Mouse (Mus musculus) liver, embryonic 12.5 days (tissue): ENCODE measurements at regions not wholly inside any gene's neighbourhood (a gene's known extent, or its start where the extent isn't known, plus 50 kb on each side); places are given as distances from the start of the nearest gene placed in this dataset.

Source experiments
- ATAC-seq: fragments of 200-750 bp; cut with Nextera tagmentation; 2 replicates; pipeline ENCODE4 v1.8.0; 2017; ENCODE audit warnings: moderate number of reproducible peaks, mild to moderate bottlenecking, moderate library complexity
- H3K27ac ChIP-seq: fragments of 300-500 bp; sonication (generic); 2 replicates; pipeline ENCODE4 v1.5.1; 2016; ENCODE audit warnings: mild to moderate bottlenecking
- H3K27me3 ChIP-seq: fragments of 300-500 bp; sonication (generic); replicated peaks from 2 replicates; pipeline ENCODE4 v1.6.1; 2016; ENCODE audit warnings: mild to moderate bottlenecking, moderate library complexity
- H3K36me3 ChIP-seq: fragments of 300-500 bp; sonication (generic); 2 replicates; pipeline ENCODE4 v1.6.1; 2016; ENCODE audit warnings: mild to moderate bottlenecking, moderate library complexity
- H3K4me1 ChIP-seq: fragments of 300-500 bp; sonication (generic); 2 replicates; pipeline ENCODE4 v1.6.1; 2016
- H3K4me2 ChIP-seq: fragments of 300-500 bp; sonication (generic); 2 replicates; pipeline ENCODE4 v1.6.1; 2016; ENCODE audit warnings: mild to moderate bottlenecking, moderate library complexity
- H3K4me3 ChIP-seq: fragments of 300-500 bp; sonication (generic); 2 replicates; pipeline ENCODE4 v1.5.1; 2016; ENCODE audit warnings: mild to moderate bottlenecking, moderate library complexity
- H3K9ac ChIP-seq: fragments of 300-500 bp; sonication (generic); 2 replicates; pipeline ENCODE4 v1.6.1; 2016; ENCODE audit warnings: mild to moderate bottlenecking, moderate library complexity
- H3K9me3 ChIP-seq: fragments of 300-500 bp; sonication (generic); replicated peaks from 2 replicates; pipeline ENCODE4 v1.6.1; 2016; ENCODE audit warnings: mild to moderate bottlenecking, moderate library complexity
- WGBS: fragments of 180-500 bp; shearing (Covaris S2); methylation state at CpG from one replicate; pipeline ENCODE4 v1.1.7; 2016; ENCODE audit not compliant: insufficient replicate concordance; 5-methylcytosine and 5-hydroxymethylcytosine counted together

DNA sequence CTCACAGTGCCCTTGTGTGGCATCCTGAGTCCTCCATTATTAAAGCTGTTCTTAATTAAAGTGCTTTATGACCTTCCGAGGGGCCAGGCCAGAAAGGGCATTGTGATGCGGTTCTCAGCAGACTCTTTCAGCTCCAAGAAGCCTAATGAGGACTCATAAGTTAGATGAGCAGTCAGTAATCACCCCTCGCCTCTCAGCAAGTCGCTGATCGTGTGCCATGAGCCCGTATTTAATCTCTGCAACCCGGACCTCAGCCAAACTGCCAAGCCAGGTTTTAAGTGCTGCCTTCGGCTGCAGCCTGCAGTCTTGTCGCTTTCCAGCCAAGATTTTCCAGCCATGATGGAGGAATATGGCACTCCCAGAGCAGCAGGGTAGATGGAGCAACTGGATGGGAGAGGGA is 56.1 kb upstream of the Rbfox1 start:
- Histone ChIP-seq H3K4me3 (no peak overlapping the region), H3K9ac (no peak overlapping the region), H3K4me1 (no peaks in the 10 kb centered on the region), H3K36me3 (no peaks in the 10 kb centered on the region), H3K9me3 (peaks cover 9% of the 10 kb centered on the region; the same call in 1 of the 2 replicates), H3K4me2 (no peak overlapping the region), H3K27ac (no peak overlapping the region), H3K27me3 (no peaks in the 10 kb centered on the region)
- no peak for ATAC-seq
- WGBS = 60% methylated on average over 9 of the region's 9 CpGs

DNA sequence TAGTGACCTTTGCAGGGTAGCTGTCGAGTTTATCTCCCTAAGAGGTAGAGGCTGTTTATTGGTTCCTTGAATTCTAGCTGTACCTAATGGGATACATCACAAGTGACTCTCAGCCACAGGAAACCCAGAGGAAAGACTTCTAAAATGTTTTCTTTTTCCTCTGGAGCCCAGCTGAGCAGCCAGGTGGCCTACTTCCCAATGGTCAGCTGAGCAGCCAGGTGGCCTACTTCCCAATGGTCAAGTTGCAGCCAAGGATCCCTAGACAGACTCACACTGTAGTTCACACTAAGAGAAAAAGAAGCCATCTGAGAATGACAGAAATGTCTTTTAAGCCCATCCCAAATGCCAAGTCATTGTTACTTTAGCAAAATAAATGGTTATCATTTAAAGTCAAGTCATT is 61.8 kb upstream of the Rbfox1 start:
- H3K4me2 ChIP-seq = no peak overlapping the region
- no peak overlapping the region for H3K4me3 ChIP-seq
- WGBS = 17% methylated on average over 1 of the region's 1 CpGs
- ATAC-seq = no peak
- no peak overlapping the region for H3K9ac ChIP-seq
- H3K27ac ChIP-seq = no peak overlapping the region
- H3K4me1 ChIP-seq = no peaks in the 10 kb centered on the region
- no peaks in the 10 kb centered on the region for H3K27me3 ChIP-seq
- H3K36me3 ChIP-seq = no peaks in the 10 kb centered on the region
- H3K9me3 ChIP-seq = no peaks in the 10 kb centered on the region; the same call in 1 of the 2 replicates

DNA sequence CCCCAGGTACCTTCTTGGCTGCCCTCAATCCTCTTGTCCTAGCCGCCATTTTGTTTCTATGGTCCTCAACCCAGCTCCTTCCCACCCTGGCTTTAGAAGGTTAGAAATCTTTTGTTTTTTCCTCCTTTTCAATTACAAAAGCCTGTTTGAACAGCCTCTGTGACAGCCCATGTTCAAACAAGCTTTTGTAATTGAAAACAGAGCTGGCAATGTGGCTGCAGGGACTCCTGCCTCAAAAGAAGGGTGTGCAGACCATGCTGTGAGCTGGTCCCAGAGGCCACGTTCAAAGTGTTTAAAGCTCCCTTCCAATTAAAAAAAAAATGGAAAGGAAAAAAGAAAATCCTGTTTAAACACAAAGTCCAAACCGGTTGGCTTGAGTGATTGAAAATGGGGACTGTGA is 68.0 kb upstream of the Rbfox1 start:
- Histone ChIP-seq H3K27me3 (no peaks in the 10 kb centered on the region), H3K27ac (no peak overlapping the region), H3K4me2 (no peak overlapping the region), H3K4me3 (no peak overlapping the region), H3K4me1 (no peaks in the 10 kb centered on the region), H3K9me3 (no peaks in the 10 kb centered on the region), H3K36me3 (no peaks in the 10 kb centered on the region), H3K9ac (no peak overlapping the region)
- ATAC-seq = no peak
- 38% methylated on average over 3 of the region's 3 CpGs for WGBS

DNA sequence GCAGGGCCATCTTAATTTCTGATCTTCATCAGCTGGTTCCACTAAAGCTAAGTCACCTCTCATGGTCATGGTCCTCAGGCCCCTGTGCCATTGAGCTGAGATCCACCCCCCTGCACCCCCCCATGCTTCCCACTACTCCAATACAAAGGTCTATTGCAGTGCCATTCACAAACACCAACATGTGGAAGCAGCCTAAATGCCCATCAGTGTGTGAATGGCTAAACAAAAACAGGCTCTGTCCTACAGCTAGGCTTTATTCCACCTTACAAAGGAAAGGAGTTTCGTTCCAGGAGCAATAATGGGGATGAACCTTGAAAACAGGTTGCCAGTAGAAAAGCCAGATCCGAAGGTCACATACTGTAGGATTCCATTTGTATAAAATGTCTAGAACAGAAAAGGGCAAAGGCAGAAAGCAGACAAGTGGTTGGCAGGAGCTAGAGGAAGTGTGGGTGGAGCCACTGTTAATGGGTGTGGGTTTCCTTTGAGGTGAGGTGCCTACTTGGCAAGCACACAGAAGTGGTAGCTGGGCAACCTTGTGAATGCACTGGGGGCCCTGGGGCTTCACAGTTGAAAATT is 72.8 kb upstream of the Rbfox1 start:
- Histone ChIP-seq H3K36me3 (no peaks in the 10 kb centered on the region), H3K4me1 (no peaks in the 10 kb centered on the region), H3K9me3 (no peaks in the 10 kb centered on the region), H3K27me3 (no peaks in the 10 kb centered on the region), H3K4me3 (no peak overlapping the region), H3K4me2 (no peak overlapping the region), H3K27ac (no peak overlapping the region), H3K9ac (no peak overlapping the region)
- 57% methylated on average over 2 of the region's 2 CpGs for WGBS
- ATAC-seq = no peak

DNA sequence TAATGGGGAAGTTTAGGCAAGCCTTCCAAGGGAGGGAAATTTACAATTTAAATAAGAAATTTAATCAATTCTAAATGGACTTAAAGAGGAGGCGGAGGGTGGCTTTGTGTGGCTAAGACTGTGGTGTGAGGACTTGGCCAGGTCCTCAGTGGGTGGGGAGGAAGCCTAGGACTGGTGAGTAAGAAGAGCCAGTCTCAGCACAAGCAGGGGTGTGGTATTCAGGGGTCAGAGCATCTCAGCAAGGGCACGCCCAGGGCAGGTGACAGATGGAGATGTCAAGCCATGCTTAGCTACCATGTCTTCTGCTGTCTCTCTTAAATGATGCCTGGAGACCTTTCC is 73.5 kb upstream of the Rbfox1 start:
- no peaks in the 10 kb centered on the region for H3K27me3 ChIP-seq
- no peaks in the 10 kb centered on the region for H3K36me3 ChIP-seq
- 44% methylated on average over 2 of the region's 2 CpGs for WGBS
- H3K9me3 ChIP-seq = no peaks in the 10 kb centered on the region
- no peak for ATAC-seq
- H3K4me3 ChIP-seq = no peak overlapping the region
- no peak overlapping the region for H3K27ac ChIP-seq
- no peaks in the 10 kb centered on the region for H3K4me1 ChIP-seq
- no peak overlapping the region for H3K4me2 ChIP-seq
- H3K9ac ChIP-seq = no peak overlapping the region

DNA sequence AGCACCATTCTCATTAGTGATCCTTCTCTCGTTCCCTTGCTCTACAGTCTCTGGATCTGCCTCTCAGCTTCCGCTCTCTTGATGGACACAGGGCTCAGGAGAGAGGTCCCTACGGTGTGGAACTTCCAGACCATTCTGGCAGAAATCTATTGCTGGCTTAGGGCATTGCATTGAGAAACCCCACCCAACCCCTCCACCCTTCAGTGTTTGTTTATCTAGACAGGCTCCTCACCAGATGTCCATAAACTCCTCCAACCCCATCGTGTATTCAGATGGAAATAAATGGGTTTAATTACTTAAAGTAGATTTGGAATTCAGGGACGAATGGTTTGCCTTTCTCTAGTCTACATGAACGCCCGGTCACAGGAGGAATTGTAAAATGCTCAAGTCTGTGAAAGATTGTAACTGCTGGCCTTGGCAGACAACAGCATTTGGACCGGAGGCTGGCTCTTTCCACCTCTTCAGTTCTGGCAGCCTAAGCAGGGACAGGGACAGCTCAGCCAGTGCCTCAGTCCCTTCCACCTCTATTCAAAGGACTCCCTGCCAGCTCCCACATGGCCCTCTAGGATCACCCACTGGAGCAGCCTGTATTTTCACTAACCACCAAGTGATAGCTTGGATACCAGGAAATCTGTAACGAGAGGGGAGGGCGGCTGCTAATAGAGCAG is 74.0 kb upstream of the Rbfox1 start:
- Histone ChIP-seq H3K36me3 (no peaks in the 10 kb centered on the region), H3K27ac (no peak overlapping the region), H3K4me1 (no peaks in the 10 kb centered on the region), H3K9me3 (no peaks in the 10 kb centered on the region), H3K27me3 (no peaks in the 10 kb centered on the region), H3K4me3 (no peak overlapping the region), H3K9ac (no peak overlapping the region), H3K4me2 (no peak overlapping the region)
- WGBS = 42% methylated on average over 10 of the region's 10 CpGs
- ATAC-seq = no peak

DNA sequence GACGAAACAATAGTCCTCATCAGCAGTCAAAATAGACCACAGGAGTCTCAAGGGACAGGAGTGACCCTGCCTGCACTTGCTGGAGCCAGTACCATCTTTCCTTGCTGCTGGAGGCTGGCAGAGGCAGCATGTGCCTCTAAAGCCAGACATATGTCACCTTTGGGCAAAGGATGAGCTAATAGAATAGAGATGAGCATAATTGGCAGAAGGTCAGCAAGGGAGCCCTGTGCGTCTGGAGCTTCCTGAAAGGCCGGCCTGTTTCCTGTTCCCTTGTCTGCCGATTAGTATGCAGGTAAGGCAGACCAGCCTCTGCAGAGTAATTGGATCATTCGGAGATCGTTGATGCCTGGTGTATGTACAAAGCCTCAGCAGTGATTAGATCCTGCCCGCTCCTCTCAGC is 87.0 kb upstream of the Rbfox1 start:
- Histone ChIP-seq H3K27me3 (no peaks in the 10 kb centered on the region), H3K36me3 (no peaks in the 10 kb centered on the region), H3K27ac (no peak overlapping the region), H3K4me1 (no peaks in the 10 kb centered on the region), H3K4me3 (no peak overlapping the region), H3K9me3 (0 out of 2 replicates have a peak, but pooled peaks cover 2% of the 10 kb centered on the region), H3K9ac (no peak overlapping the region), H3K4me2 (no peak overlapping the region)
- no peak for ATAC-seq
- WGBS = 51% methylated on average over 7 of the region's 7 CpGs

DNA sequence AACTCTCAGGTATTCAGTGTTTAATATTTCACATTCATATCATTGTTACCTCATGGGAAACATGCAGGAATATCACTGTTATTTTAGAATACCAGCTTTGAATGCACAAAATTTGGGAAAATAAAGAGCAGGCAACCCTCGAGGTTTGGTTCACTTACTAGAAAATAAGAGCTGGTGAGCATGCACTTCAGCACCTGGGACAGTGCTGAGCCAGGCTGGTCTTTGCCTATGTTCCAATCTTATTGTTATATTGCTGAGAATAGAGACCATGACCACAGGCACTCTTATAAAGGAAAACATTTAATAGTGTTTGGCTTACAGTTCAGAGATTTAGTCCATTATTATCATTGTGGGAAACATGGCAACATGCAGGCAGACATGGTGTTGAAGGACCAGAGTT is 92.9 kb upstream of the Rbfox1 start:
- ATAC-seq = no peak
- Histone ChIP-seq H3K27ac (no peak overlapping the region), H3K9ac (no peak overlapping the region), H3K4me1 (no peaks in the 10 kb centered on the region), H3K4me2 (no peak overlapping the region), H3K36me3 (no peaks in the 10 kb centered on the region), H3K4me3 (no peak overlapping the region), H3K27me3 (no peaks in the 10 kb centered on the region), H3K9me3 (no peaks in the 10 kb centered on the region)
- 29% methylated on average over 1 of the region's 1 CpGs for WGBS

DNA sequence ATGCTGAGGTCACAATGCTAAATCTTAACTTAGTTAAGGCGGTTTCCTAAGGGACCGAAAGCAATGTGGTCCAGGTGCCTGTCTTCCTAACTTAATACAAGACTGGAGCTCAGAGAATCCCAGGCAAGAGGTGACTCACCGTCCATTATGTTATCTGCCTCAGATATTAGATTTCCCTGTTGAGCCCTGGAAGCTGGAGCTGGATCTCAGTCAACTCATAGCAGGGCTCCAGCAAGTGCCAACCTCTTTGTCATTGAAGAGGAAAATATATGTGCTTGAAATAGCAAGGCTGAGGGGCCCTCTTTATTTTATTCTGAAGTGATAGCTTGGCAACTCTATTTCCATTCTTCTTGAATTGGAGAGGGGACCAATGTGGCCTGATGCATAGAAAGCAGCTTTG is 95.0 kb upstream of the Rbfox1 start:
- Histone ChIP-seq H3K4me3 (no peak overlapping the region), H3K9me3 (no peaks in the 10 kb centered on the region), H3K4me1 (no peaks in the 10 kb centered on the region), H3K36me3 (no peaks in the 10 kb centered on the region), H3K4me2 (no peak overlapping the region), H3K27me3 (no peaks in the 10 kb centered on the region), H3K9ac (no peak overlapping the region), H3K27ac (no peak overlapping the region)
- 68% methylated on average over 3 of the region's 3 CpGs for WGBS
- ATAC-seq = no peak

DNA sequence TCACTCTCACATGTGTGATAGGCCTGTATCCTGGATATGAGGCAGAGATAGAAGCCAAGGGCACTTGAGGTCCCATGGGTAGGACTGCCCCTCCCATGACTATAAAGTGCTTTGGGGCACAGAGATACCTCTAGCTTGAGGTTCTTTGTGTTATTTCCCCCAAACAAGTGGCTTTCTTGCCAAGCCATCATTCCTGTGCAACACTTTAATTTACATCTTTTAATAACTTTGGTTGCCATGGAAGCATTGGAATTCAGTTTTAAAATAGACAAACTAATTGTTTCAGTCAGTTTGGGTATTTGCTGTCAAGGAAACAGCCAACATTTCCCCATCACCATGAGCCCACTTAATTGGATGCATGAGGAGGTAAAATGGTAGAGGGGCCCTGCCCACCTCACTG is 97.9 kb upstream of the Rbfox1 start:
- Histone ChIP-seq H3K4me2 (no peak overlapping the region), H3K9me3 (no peaks in the 10 kb centered on the region), H3K4me3 (no peak overlapping the region), H3K9ac (no peak overlapping the region), H3K27me3 (no peaks in the 10 kb centered on the region), H3K27ac (no peak overlapping the region), H3K36me3 (no peaks in the 10 kb centered on the region), H3K4me1 (no peaks in the 10 kb centered on the region)
- no peak for ATAC-seq

DNA sequence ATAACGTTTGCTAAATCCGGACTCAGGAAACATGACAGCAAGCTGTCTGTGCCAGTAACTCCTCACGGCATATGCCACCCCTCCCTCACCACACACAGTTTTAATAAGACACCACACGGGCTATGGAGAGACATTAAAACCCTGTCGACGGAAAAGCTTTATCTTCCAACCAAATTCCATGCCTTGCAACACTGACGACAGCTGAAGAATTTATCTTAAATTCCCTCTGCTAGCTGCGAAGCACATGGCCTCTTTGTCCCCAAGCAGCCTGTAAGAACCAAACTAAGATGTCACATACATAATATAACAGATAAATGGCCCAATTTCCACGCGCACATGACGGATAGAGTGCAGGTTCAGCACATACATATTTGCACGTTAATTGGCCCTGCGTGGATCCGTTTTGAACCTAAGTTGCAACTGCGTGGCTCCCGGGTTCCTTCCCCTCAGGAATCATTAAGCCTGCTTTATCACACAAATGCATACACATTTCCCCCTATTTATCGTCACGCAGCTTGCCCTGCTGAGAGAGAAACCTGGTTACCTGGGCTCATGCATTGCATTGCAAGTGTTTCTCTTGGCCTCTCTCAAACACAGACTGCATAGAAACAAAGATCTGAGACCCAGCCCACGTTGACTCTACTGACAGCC is 118.3 kb upstream of the Rbfox1 start:
- Histone ChIP-seq H3K4me1 (no peaks in the 10 kb centered on the region), H3K36me3 (no peaks in the 10 kb centered on the region), H3K9me3 (no peaks in the 10 kb centered on the region), H3K4me2 (no peak overlapping the region), H3K9ac (no peak overlapping the region), H3K27ac (no peak overlapping the region), H3K4me3 (no peak overlapping the region), H3K27me3 (no peaks in the 10 kb centered on the region)
- 74% methylated on average over 19 of the region's 19 CpGs for WGBS
- no peak for ATAC-seq

DNA sequence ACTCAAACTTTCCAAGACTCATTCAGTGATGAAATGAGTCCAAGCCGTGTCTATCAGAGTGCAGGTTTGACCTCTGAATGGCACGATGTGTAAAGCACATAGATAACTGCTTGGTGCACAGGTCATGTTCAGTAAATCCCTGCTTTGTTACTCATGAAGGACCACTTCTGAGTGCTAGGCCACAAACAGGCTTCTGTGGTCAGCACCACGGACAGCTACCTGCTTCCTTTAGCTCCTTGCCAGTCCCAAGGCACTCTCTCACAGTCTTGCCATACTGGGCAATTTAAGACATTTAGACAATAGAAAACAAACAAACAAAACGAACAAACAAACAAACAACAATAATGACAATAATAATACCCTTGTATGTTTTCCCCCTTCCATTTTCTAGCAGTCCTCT is 120.0 kb upstream of the Rbfox1 start:
- 18% methylated on average over 4 of the region's 4 CpGs for WGBS

DNA sequence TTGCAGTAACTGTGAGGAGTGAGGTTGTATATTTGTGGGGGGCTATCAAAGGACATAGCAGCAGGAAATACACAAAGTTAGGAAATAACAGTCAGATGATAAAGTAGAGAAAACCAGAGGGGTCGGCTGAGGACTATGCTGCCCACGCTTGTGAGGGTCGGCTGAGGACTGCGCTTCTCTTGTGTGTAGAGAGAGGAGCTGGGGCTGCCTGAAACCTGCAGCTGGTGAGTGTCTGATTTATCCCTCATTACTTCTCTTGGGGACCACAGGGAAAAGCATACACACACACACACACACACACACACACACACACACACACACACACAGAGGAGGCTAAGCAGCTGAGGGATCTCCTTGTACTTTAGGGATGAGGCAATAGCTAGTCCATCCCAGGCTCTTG is 124.3 kb upstream of the Rbfox1 start:
- H3K4me2 ChIP-seq = no peak overlapping the region
- no peaks in the 10 kb centered on the region for H3K9me3 ChIP-seq
- H3K27ac ChIP-seq = no peak overlapping the region
- H3K4me1 ChIP-seq = no peaks in the 10 kb centered on the region
- H3K36me3 ChIP-seq = no peaks in the 10 kb centered on the region
- 78% methylated on average over 4 of the region's 4 CpGs for WGBS
- ATAC-seq = no peak
- no peaks in the 10 kb centered on the region for H3K27me3 ChIP-seq
- no peak overlapping the region for H3K4me3 ChIP-seq
- no peak overlapping the region for H3K9ac ChIP-seq

More for the DNA sequence above, 120.0 kb upstream of the Rbfox1 start:
- Histone ChIP-seq H3K36me3 (no peaks in the 10 kb centered on the region), H3K27ac (no peak overlapping the region), H3K4me3 (no peak overlapping the region), H3K27me3 (no peaks in the 10 kb centered on the region), H3K9me3 (no peaks in the 10 kb centered on the region), H3K4me2 (no peak overlapping the region), H3K4me1 (no peaks in the 10 kb centered on the region), H3K9ac (no peak overlapping the region)
- ATAC-seq = no peak
